Mouse (Mus musculus) regulatory T cell (primary cell): ENCODE measurements around the gene Gm20425.
"Not testable (repeated sequence)": the region's sequence is repeated elsewhere in the genome, so short reads cannot be mapped to it uniquely, and the experiment has no call there.

ENCODE experiments used
- in situ Hi-C: fragments of 300-600 bp; cut with MboI, MseI; formaldehyde crosslinking; loops from one replicate; pipeline ENCODE4 v1.15.1; 2025; ENCODE audit warnings: high pct_unique_total_duplicates

The Gm20425 gene

GRCm38 (mm10) chr9:103155158-103155557, 74.9 kb downstream of the Gm20425 start:
- in situ Hi-C loops: not testable (repeated sequence)

GRCm38 (mm10) chr9:103154568-103154967, 75.5 kb downstream of the Gm20425 start:
- in situ Hi-C loops: no loop called here

- in situ Hi-C loops: no loop called here
These were observed 76.8 kb downstream of the Gm20425 start for GRCm38 (mm10) chr9:103153286-103153685.

GRCm38 (mm10) chr9:103149074-103149799, 80.9 kb downstream of the Gm20425 start:
- in situ Hi-C loops: no loop called here

DNA sequence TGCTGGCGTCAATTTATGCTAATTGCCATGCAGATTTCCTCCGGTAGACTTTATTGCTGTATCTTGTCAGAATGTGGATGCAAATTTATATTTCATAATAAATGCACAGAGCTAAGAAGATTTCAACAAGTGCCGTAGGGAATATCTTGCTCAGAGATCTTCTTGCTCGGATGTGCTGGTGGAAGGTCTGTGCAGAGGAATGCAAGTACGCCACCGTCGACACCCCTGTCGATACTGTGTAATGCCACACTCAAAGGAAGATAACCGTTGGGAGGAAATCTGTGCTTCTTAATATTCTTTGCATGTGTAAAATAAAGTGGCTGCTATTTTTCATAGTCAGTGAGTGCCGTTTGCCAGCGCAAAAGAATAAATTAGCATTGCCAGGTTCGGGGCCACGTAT, 83.0 kb downstream of the Gm20425 start:
- in situ Hi-C loops: no loop called here

DNA sequence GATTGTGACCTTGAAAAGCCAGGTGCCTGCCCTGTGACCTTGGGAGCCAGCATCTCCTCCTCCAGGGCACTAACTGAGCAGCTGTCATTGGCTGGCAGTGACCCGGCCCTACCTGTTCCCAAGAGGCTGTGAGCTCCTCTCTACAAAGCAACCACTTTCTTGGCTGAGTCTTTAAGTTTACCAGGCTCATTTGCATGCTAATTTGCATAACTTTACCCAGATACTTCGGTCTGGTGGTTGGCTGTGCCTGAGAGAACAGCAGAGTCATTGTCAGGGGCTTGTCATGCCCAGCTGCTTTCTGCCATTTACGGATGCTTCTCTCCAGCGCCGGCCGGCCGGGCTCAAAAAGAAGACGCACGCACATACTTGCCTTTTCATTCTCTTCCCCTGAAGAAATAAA, 83.4 kb downstream of the Gm20425 start:
- in situ Hi-C loops: no loop called here

DNA sequence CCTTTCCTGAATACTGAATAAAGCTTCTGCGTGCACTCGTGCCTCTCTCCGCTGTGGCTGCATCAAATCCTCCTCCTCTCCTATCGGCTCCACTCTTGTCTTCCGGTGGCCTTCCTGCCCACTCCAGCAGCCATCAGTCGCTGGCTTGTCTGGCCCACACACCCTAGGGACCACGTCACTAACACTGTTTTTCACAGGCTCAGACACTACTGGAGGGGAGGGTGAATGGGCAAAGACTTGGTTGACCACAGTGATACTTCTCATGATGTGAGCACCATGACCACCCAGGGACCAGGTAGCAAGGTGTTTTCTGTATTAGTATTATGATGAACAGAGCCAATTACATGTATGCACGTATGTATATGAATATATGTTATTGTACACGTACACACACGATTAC, 83.8 kb downstream of the Gm20425 start:
- in situ Hi-C loops: no loop called here

DNA sequence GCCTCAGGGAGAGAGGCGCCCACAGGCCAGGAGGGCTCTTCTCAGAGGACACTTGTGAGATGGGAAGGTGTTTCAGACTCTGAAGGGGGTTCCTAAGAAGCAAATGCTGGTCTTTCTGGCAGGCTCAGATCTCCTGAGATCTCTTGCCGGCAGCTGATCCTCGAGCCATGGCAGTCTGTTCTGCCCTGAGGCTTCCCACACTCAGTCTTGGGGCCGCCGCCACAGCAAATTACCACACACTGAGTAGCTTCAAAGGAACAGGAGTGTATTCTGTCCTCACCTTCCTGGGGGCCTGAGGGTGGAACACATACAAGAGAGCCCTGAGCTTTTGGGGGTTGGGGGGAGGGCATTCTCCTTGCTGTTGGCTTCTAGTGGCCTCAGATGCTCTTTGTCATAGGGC, 84.8 kb downstream of the Gm20425 start:
- in situ Hi-C loops: no loop called here

GRCm38 (mm10) chr9:103143881-103144280, 86.2 kb downstream of the Gm20425 start:
- in situ Hi-C loops: no loop called here

DNA sequence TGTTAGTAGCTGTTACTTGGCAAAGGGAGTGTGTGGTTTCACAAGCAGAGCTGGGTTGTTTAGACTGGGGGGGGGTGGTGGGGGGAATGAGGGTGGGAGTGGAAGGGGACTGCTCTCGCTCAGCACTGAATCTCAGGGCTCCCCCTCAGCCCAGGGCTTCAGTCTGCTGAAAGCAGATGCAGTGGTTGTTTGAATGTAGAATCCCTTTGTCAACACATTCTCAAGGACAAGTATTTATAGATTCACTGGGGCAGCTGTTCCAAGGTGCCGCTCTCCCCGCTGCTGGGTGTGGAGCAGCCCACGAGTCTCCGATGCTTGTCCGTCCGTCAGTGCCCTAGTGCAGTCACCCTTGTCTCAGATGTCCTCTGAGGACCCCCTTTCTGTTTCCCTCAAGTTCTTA, 88.8 kb downstream of the Gm20425 start:
- in situ Hi-C loops: no loop called here

DNA sequence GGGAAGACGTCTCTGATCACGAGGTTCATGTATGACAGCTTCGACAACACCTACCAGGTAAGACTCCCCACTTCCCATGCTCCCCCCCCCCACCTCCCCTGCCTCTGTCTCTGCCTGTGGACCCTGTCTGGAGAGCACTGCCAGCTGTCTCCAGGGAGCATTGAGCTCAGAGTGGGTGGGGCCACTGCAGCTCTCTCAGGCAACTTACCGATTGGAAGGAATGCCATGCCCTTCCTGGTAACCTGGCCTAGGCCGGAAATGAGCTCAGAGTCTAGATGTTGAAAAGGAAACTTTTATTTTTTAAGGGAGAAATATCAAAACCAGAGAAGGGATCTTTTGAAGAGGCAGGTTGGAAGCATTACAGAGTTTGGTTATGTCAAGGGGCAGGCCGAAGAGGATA, 89.7 kb downstream of the Gm20425 start:
- in situ Hi-C loops: no loop called here
